Mouse (Mus musculus) ES-CJ7 (cell line): Measurements from ENCODE around the gene Ddx11.

Experiments
- DNase-seq: peaks from one replicate; pipeline ENCODE4 v3.0.0; 2011; ENCODE audit warnings: low read depth, low spot score

Gene Ddx11

DNA sequence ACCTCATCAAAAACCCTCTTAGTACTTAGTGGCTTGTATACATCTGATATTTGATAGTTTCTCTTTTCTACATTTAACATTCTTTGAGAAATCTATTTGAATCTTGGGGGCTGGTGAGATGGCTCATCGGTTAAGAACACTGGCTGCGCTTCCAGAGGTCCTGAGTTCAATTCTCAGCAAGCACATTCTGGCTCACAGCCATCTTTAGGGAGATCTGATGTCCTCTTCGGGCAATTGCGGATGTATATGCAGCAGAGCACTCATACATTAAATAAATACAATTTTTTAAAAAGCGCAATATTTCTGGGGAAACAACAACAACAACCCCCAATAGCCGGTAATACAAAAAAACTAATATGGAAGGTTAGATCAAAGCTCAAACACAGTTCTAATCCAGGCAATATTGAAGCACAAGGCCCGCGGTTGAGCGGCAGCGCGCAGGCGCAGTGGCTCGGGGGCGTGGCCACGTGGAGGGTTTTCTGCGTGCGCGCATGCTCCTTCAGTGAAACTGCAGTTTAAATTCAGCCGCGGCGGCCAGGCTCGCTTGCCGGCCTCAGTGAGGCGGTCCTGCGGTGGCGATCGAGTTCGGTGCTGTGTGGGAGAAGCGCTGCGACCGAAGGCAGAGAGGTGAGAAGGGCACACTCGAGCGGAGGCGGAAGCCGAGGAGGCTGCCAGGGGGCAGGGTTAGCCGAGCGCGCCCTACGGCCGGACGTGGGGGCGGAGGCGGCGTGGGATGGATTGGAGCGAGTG is at the start of gene Ddx11:
TSS of gene Ddx11 (plus strand) at position 455 of the 750 bp plus-strand sequence.
- DNase-seq: peak; percentile 90

DNA sequence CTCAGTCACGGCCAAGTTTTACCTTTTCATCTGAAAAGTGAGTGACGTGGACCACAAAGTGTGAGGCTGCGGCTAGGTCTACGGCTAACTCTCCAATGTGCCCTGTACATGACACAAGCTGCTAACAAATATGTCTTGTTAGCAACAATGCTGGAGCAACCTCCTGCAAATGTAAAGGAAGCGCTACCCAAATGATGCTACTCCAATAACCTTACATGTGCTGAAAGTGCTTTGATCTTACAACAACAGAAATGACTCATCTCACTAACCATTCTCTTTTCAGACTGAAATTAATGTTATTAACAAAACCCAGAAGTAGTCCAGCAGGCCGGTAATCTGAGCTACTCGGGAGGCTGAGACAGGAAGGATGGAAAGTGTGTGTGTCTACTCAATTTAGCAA is 49.3 kb upstream of the Ddx11 start:
- DNase-seq: no peak

DNA sequence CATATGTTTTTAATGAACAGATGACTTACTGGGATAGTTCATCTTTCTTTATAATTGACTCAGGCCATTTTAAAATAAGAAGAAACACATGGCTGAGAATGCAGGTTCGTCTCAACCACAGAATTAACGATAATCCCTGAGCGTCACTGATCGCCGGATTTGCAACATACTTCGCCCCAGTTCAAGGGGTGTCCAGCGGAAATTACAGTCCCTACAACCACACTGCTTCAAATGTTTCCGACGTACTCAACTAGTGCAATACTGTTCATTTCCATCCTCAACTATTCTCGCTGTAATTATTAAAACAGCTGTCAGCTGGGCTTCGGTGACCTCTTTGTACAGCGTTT is 47.5 kb upstream of the Ddx11 start:
- DNase-seq: no peak

DNA sequence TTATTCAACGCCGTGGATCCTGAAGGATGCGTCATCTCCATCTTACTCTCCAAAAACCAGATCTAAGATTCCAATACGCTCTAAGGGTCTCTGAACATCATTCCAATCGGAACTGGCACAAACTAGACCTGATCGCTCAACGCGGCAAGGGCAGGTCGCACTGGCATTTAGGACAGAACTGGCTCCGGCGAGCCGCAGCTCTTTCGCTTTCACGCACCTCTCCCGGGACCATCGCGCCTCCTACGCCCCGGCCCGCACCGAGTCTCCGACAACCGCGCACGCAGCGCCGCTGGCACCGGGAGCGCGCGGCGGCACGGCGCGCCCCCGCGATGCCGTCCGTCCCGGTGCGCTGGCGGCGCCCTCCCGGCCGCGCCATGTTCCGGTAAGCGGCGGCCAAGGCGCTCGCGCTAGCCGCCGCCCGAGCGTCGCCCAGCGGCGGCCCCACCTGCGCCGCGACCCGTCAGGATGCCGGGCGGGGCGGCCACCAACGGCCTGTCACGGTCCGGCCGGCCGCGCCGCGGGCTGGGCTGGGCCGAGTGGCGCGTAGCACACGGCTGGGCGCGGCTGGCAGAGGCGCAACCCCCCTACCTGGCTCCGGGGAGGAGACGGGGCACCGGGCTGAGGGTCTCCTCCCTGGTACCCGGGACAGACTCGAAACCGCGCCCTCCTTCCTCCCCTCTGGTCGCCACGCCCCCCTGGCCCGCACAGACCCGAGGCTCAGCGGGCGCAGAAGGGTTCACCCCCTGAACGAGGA is 47.0 kb upstream of the Ddx11 start:
- peak; percentile 36 for DNase-seq

DNA sequence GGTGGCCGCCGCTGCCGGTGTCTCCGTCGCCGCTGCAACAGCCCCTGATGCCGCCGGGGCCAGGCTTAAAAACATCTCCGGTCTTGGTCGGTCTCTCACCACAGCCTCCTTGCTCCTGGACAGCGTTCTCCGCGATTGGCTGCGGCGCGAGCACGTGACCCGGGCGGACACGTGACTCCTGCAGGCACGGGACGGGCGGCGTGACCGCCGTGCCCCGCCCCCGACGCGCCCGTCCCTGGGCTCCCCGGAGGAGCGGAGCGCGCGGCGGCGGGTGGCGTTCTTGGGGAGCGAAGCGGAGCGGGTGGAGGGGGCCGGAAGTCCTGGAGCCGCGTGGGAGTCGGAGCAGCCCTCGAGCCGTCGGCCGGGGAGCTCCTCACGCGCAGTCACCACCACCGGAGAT is 46.4 kb upstream of the Ddx11 start, which contains the start of gene Ankrd12:
TSS of gene Ankrd12 (minus strand) at position 156 of the 400 bp plus-strand sequence.
- DNase-seq: peak; percentile 93

DNA sequence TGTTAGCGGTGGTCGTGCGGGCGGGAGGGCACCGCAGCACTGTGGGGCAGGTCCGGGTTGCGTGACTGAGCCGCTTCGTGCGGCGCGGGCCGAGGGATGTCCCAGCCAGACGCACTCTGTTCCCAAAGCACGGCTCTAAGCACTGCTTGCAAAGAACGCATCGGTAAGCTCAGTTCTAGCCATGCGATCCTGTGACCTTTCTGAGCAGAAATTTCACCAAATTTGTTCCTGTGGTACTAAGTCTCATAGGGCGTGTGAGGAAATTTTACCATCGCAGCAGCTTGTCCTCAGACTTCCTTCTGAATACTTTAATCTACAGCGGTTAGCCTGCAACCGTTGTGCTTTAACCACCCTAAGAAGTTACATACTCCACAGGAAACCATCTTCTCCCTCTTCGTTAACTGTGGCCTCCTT is 45.9 kb upstream of the Ddx11 start:
- peak; percentile 17 for DNase-seq

DNA sequence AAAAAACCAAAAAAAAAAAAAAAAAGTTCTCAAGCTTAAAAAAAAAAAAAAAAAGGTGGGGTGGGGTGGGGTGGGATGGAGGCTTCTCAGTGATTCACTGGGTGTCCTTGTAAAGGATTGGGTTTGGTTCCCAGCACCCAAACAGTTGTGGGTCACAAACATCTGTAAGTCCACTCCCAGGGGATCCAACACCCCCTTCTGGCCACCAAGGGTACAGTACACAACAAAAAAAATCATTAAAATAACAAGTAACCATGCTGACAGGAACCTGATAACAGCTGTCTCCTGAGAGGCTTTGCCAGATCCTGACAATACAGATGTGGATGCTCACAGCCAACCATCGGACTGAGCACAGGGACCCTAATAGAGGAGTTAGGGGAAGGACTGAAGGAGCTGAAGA is 38.8 kb upstream of the Ddx11 start:
- DNase-seq: peak; percentile 58

DNA sequence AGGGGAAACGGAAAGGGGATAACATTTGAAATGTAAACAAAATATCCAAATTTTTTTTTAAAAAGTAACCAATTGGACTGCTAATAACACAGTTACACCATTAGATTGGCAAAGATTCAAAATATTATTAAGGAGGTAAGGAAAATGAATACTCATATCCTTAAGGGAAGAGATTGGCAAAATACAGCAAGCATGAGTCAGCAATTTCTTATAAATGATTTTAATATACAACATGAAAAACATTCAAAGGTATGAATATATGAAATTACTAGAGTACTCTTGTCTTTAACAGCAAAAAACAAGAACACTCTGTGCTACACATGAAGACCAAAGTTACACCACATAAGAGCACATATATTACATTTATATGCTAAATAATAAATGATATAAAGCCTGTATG is 38.3 kb upstream of the Ddx11 start:
- no peak for DNase-seq

DNA sequence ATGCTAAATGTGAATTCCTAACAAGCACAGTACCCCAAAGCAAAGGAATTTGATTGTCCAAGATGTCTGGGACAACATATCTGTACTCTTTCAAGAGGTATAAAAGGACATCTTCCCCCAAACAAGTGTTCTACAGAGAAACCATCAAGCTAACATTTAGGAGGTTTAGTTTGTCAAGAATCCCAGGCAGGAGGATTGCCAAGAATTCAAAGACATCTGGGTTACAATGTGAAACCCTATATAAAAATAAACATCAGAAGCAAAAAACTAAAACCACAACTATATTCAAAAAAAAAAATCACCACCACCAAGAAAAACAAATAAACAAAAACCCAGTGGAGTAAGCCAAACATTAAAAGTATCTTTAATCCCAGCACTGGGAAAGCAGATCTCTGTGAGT is 33.1 kb upstream of the Ddx11 start:
- no peak for DNase-seq

DNA sequence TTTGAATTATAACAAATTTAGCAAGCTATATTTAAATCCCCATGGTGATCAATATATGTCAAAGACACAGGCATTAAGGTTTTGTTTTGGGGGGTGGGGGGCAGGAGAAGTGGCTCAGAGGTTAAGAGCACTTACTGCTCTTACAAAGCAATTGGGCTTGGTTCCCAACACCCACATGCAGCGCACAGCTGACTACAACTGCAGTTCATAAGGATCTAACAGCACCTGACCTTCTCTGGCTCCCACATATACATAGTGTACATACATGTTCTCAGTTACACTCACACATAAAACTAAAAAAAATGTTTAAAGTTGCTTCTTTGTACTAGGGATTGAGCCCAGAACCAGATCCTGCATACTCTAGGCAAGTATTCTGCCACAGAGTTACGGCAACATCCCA is 31.9 kb upstream of the Ddx11 start:
- DNase-seq: no peak

DNA sequence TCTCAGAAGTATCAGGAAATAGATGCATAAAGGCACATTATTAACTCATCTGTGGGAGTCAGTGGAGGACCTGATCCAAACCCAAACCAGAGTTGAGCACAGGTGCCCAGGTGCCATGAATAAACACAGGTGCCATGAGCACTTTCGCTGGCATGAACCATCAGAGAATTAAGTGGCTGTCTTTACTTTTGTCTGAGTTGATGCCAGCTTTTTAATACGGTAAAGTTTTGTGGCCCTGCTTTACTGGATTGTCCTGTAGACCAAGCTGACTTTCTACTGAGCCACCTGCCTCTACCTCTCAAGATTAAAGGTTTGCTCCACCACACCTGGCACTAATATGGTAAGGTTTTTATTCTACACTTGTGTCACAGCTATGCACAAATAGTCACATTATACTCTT is 31.3 kb upstream of the Ddx11 start:
- no peak for DNase-seq

DNA sequence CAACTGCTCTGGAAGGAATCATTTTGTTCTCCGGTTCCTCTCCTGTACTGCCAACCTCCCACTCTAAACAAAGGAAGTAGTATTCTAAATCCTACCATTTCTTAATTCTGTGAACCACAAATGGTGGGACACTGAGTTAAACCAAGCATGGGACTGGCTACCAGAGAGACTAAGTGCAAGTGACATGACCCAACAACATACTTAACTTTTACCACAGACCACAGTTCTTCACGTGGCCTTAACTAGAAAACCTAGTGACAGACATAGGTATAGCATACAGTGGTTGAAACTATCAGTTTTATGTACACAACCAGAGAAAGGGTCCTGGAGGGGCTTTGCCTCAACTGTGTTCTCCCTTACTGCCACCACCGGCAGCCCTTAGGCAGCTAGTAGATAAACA is 30.7 kb upstream of the Ddx11 start:
- no peak for DNase-seq

DNA sequence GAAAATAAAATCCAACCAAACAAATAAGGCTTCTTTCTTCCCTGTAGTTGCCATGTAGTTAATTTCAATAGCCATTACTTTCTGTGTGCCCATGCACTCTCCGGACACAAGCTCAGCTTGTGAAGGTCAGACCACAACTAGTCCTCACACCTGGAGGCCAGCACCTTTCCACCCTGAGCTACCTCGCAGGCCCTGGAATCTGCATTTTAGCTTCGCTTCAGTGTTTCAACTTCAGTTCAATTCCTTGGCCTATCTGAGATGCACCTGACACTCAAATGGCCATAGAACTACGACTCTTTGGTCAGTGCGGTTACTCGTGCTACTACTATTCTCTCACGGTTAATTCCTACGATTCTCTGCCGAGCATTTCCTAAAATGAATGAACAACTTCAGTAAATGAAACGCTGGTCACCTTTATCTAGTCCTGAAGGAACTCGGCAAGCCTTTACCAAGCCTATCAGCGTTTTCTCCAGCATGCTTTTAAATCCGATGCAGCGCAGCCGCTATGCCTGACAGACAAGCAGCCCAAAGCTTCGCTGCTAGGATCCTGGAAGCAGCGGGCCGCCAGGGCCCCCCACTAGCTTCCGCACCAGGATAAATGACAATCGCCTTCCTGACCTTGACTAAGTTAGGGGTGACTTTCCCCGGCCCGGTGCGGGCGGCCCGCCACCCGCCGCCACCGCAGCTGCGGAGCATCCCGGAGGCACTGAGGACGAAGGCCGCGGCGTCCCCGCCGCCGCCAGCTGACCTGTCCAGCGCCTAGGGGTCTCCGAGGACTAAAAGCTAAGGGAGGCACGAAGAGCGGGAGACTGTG is 22.5 kb upstream of the Ddx11 start:
- DNase-seq: peak; percentile 46

DNA sequence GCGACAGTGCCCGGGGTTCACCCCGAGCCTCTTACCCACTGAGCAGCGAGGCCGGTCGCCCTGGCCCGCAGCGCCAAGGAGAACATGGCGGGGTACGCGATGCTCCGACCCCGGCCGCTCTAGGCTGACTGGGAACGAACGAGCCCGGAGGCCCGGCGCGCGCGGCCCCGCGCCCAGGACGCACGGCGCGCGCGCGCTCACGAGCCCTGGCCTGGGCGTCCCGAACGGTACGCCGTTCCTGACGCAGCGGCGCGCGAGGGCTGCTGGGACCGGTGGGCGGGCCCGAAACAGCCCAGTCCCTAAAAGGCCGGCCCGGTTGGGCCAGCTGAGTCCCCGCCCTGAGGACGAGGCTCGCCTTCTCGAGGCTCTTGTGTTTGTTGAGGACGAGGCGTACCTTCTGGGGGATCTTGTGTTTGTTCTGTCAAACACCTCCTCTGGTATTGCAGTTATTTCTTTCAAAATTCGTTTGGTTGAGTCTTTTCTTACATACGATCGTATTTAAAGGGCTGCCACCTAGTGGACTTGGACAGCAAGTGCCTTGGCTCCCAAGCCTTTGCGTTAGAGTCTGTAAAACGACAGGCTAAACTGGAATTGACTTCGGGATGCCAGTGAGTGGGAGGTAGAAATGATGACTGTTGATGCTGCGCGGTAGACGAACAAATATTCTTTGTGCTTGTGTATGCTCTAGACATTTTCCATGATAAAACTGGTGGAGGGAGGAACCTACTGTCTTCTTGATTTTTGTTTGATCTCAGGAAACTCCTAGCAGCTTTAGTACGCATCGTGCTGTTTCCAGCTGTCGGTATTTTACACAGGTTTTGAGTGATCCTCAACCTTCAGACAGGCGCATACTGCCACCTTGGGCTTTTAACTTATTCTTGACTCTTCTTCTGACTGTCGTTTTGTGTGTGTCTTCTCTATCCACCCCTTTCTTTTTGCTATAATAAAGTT is 21.7 kb upstream of the Ddx11 start, which contains the start of gene Ndufv2:
TSS of gene Ndufv2 (minus strand) at position 180 of the 951 bp plus-strand sequence.
- peak; percentile 92 for DNase-seq

DNA sequence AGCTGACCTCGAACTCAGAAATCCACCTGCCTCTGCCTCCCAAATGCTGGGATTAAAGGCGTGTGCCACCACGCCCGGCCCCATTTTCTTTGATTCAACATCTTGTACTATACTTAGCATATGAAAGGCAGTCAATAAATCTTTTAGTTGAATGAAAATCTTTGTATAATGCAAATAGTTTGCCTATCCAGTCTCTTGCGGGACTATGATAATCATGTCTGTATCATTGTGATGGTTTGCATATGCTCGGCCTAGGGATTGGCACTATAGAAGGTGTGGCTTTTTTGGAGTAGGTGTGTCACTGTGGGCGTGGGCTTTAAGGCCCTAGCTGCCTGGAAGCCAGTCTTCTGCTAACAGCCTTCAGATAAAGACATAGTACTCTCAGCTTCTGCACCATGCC is 19.2 kb upstream of the Ddx11 start:
- DNase-seq: peak; percentile 87

DNA sequence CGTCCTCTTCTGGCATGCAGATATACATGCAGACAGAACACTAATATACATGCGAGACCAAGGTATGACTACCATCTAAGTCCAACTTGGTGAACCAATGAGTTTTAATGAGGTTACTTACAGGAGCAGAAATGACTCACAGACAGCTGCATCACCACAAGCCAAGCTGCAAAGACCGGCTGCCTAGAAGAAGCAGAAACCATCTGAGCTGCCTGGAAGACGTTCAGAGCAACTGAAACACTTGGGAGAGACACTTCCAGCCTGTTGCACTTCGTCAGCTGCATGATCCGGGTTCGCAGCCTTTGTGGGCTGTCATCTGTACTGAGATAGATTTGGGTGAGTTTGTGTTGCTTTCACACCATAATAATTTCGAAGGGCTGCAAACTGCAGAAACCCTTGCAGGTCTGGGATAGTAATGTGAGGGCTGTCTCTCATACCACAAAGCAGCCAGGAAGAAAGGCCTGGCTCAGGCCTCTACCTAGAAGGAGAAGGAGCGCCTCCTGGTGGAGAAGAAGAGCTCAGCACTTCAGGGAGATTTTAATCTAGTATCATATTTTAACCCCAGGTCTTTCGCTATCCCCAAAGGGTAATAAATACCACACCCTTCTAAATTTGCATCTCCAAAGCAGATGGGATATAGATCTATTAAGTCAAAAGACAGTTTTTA is 16.6 kb upstream of the Ddx11 start:
- DNase-seq: peak; percentile 65

DNA sequence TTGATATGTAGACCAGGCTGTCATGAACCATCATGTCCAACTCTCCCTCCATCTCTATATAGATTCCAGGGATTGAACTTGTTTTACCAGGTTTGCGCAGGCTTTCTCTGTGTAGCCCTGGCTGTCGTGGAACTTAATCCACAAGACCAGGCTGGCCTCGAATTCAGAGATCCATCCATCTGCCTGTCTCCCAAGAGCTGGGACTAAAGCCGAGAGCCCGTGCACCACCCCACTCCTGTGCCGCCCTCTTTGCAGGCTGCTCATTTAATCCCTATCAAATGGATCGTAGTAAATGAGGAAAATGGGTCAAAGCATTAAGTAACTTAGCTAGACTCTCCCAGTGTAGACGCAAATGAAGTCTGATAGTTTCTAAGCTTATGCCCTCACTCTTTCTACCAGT is 15.9 kb upstream of the Ddx11 start:
- no peak for DNase-seq

DNA sequence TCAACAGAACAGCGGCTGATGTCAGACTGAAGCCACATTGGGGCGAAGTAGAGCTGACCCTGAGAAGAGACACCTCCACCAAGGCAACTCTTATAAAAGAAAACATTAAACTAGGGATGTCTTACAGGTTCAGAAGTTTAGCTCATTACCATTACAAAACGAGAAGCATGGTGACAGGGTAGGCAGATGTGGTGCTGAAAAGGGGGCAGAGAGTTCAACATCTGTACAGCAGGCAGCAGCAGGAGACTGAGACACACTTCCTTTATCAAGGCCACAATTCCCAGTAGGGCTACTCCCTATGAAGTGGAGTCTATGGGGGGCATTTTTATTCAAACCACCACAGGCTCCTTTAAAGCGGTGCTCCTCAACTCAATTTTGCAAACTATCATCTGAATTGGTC is 15.1 kb upstream of the Ddx11 start:
- peak; percentile 61 for DNase-seq

DNA sequence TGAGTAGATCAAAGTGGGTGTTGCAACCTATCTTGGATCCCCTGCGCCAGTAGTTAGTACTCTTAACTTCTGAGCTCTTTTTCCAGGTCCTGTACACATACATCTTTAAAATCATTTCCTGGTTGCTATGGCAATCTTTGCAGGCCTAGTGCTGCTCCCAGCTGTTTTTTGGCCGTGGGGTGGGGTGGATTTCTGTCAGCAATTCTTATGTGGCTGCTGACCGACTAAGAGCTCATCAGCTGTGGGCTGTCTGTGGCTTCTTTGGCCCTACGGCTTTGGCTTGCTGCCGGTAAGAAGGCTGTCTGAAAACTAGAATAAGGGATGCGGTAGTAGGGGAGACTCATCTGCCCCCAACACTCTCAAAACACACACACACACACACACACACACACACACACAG is 12.6 kb upstream of the Ddx11 start:
- DNase-seq: no peak

DNA sequence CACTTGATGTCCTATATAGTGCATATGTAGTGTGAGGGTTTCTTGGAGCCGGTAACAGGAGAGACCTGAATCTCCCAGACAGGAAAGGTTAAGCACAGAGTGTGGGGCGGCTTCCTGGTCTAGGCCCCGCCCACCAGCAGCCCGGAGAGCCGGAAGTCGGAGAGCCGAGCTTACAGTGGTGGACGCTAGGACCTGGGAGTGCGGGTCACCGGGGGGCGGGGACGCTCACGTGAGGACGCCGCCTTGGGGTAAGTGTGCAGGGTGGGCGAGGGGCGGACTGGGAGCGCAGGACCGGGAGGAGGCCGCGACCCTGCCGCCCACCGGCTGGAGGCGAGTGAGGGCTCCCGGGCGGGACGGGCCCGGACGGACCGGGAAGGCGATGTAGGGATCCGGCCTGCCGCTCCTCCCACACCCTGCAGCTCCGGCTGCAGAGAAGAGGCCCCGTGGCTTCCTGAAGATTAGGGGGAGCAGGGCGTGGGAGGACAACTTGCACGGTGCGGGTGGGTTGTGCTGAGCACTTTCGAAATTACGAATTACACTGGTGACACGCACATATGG is 11.8 kb upstream of the Ddx11 start, which contains the start of gene Washc1:
TSS of gene Washc1 (plus strand) at position 144 of the 558 bp plus-strand sequence.
- peak; percentile 91 for DNase-seq
